Mouse (Mus musculus): Measurements from ENCODE around the gene Ly6g6f. TPM values are rescaled to one million over a fixed set of nuclear protein-coding genes. Genes with fewer than 3 reads are reported as not detected.
A peak's percentile ranks its signal among the peaks of the same experiment; 100 is the strongest.

Gene Ly6g6f
- polyA plus RNA-seq, 1 experiment from 2014 or later: 0.23 TPM

- 66% methylated on average over 3 of the region's 3 CpGs for WGBS
Observed at GRCm38 (mm10) chr17:35083929-35084497, 1.4 kb downstream of the Ly6g6f start.

GRCm38 (mm10) chr17:35082841-35083576, 2.4 kb downstream of the Ly6g6f start:
- Histone ChIP-seq H3K9me3 (ENCODE audit: control insufficient read depth, low read length) (no peaks in the 10 kb centered on the region), H3K36me3 (ENCODE audit: control insufficient read depth, insufficient read depth, low read length) (no peaks in the 10 kb centered on the region), H3K27me3 (replicated peaks; ENCODE audit: control insufficient read depth, insufficient read depth, low read length) (no peaks in the 10 kb centered on the region), H3K4me3 (ENCODE audit: low read length) (no peak overlapping the region), H3K4me1 (ENCODE audit: control insufficient read depth, insufficient read depth, low read length) (peaks cover 10% of the 10 kb centered on the region), H3K9ac (ENCODE audit: low read depth, low read length) (no peak overlapping the region), H3K4me2 (ENCODE audit: low read depth, low read length) (no peak overlapping the region), H3K27ac (ENCODE audit: low read length) (no peak overlapping the region)
- WGBS: 85% methylated on average over 16 of the region's 16 CpGs
- no peak for ATAC-seq

More at GRCm38 (mm10) chr17:35083929-35084497, 1.4 kb downstream of the Ly6g6f start:
- Histone ChIP-seq H3K27ac (ENCODE audit: low read length) (no peak overlapping the region), H3K36me3 (ENCODE audit: control insufficient read depth, insufficient read depth, low read length) (no peaks in the 10 kb centered on the region), H3K9ac (ENCODE audit: low read depth, low read length) (no peak overlapping the region), H3K27me3 (replicated peaks; ENCODE audit: control insufficient read depth, insufficient read depth, low read length) (no peaks in the 10 kb centered on the region), H3K4me3 (ENCODE audit: low read length) (no peak overlapping the region), H3K9me3 (ENCODE audit: control insufficient read depth, low read length) (no peaks in the 10 kb centered on the region), H3K4me2 (ENCODE audit: low read depth, low read length) (no peak overlapping the region), H3K4me1 (ENCODE audit: control insufficient read depth, insufficient read depth, low read length) (peaks cover 8% of the 10 kb centered on the region)
- no peak for ATAC-seq

GRCm38 (mm10) chr17:35080710-35081109, 4.7 kb downstream of the Ly6g6f start:
- H3K9me3 ChIP-seq (ENCODE audit: control insufficient read depth, low read length): no peaks in the 10 kb centered on the region
- no peak overlapping the region for H3K4me2 ChIP-seq (ENCODE audit: low read depth, low read length)
- H3K36me3 ChIP-seq (ENCODE audit: control insufficient read depth, insufficient read depth, low read length): no peaks in the 10 kb centered on the region
- 72% methylated on average over 4 of the region's 4 CpGs for WGBS
- no peaks in the 10 kb centered on the region for H3K27me3 ChIP-seq (replicated peaks; ENCODE audit: control insufficient read depth, insufficient read depth, low read length)
- no peak overlapping the region for H3K4me3 ChIP-seq (ENCODE audit: low read length)
- no peak overlapping the region for H3K9ac ChIP-seq (ENCODE audit: low read depth, low read length)
- no peak overlapping the region for H3K27ac ChIP-seq (ENCODE audit: low read length)
- H3K4me1 ChIP-seq (ENCODE audit: control insufficient read depth, insufficient read depth, low read length): peaks cover 27% of the 10 kb centered on the region
- no peak for ATAC-seq

GRCm38 (mm10) chr17:35080248-35080647, 5.2 kb downstream of the Ly6g6f start:
- Histone ChIP-seq H3K4me3 (ENCODE audit: low read length) (no peak overlapping the region; the same call in 1 of the 2 replicates), H3K27ac (ENCODE audit: low read length) (peak overlapping the region; percentile 59), H3K4me1 (ENCODE audit: control insufficient read depth, insufficient read depth, low read length) (peaks cover 27% of the 10 kb centered on the region), H3K9me3 (ENCODE audit: control insufficient read depth, low read length) (no peaks in the 10 kb centered on the region), H3K36me3 (ENCODE audit: control insufficient read depth, insufficient read depth, low read length) (no peaks in the 10 kb centered on the region), H3K4me2 (ENCODE audit: low read depth, low read length) (peak overlapping the region; percentile 25; the same call in 1 of the 2 replicates), H3K27me3 (replicated peaks; ENCODE audit: control insufficient read depth, insufficient read depth, low read length) (no peaks in the 10 kb centered on the region), H3K9ac (ENCODE audit: low read depth, low read length) (peak overlapping the region; percentile 43; the same call in 1 of the 2 replicates)
- 34% methylated on average over 6 of the region's 6 CpGs for WGBS
- ATAC-seq: peak; percentile 20

GRCm38 (mm10) chr17:35079778-35080177, 5.6 kb downstream of the Ly6g6f start:
- H3K36me3 ChIP-seq (ENCODE audit: control insufficient read depth, insufficient read depth, low read length): no peaks in the 10 kb centered on the region
- no peaks in the 10 kb centered on the region for H3K9me3 ChIP-seq (ENCODE audit: control insufficient read depth, low read length)
- H3K4me1 ChIP-seq (ENCODE audit: control insufficient read depth, insufficient read depth, low read length): peaks cover 27% of the 10 kb centered on the region
- H3K27me3 ChIP-seq (replicated peaks; ENCODE audit: control insufficient read depth, insufficient read depth, low read length): no peaks in the 10 kb centered on the region
- ATAC-seq: peak; percentile 85
- H3K4me3 ChIP-seq (ENCODE audit: low read length): no peak overlapping the region; the same call in 1 of the 2 replicates
- WGBS: 45% methylated on average over 9 of the region's 9 CpGs
- H3K9ac ChIP-seq (ENCODE audit: low read depth, low read length): peak overlapping the region; percentile 43; the same call in 1 of the 2 replicates
- H3K4me2 ChIP-seq (ENCODE audit: low read depth, low read length): peak overlapping the region; percentile 25; the same call in 1 of the 2 replicates
- H3K27ac ChIP-seq (ENCODE audit: low read length): peak overlapping the region; percentile 59

- peak within 1 kb of the TSS; percentile 65 for H3K9ac ChIP-seq (ENCODE audit: low read depth, low read length)
- H3K4me1 ChIP-seq (ENCODE audit: control insufficient read depth, insufficient read depth, low read length): peaks cover 30% of the 10 kb centered on the region
- peak within 1 kb of the TSS; percentile 55 for H3K4me2 ChIP-seq (ENCODE audit: low read depth, low read length)
- 8% methylated on average over 14 of the region's 14 CpGs for WGBS
- peak; percentile 67 for ATAC-seq
- H3K27me3 ChIP-seq (replicated peaks; ENCODE audit: control insufficient read depth, insufficient read depth, low read length): no peaks in the 10 kb centered on the region
- H3K36me3 ChIP-seq (ENCODE audit: control insufficient read depth, insufficient read depth, low read length): no peaks in the 10 kb centered on the region
- H3K27ac ChIP-seq (ENCODE audit: low read length): peak within 1 kb of the TSS; percentile 74
- peak within 1 kb of the TSS; percentile 37 for H3K4me3 ChIP-seq (ENCODE audit: low read length)
- H3K9me3 ChIP-seq (ENCODE audit: control insufficient read depth, low read length): no peaks in the 10 kb centered on the region
Observed at GRCm38 (mm10) chr17:35077786-35078233, 7.6 kb downstream of the Ly6g6f start, which contains the start of gene Ly6g6d. Gene Ly6g6d, minus strand, starts transcription at chr17:35078065.

- Histone ChIP-seq H3K27me3 (replicated peaks; ENCODE audit: control insufficient read depth, insufficient read depth, low read length) (no peaks in the 10 kb centered on the region), H3K27ac (ENCODE audit: low read length) (peak overlapping the region; percentile 74), H3K4me3 (ENCODE audit: low read length) (peak overlapping the region; percentile 37), H3K4me1 (ENCODE audit: control insufficient read depth, insufficient read depth, low read length) (peaks cover 30% of the 10 kb centered on the region), H3K36me3 (ENCODE audit: control insufficient read depth, insufficient read depth, low read length) (no peaks in the 10 kb centered on the region), H3K9ac (ENCODE audit: low read depth, low read length) (peak overlapping the region; percentile 65), H3K9me3 (ENCODE audit: control insufficient read depth, low read length) (no peaks in the 10 kb centered on the region), H3K4me2 (ENCODE audit: low read depth, low read length) (peak overlapping the region; percentile 55)
- 0 out of 2 replicates have a peak, but pooled peaks have one; percentile 3 for ATAC-seq
- WGBS: 18% methylated on average over 2 of the region's 2 CpGs
Observed at GRCm38 (mm10) chr17:35077285-35077684, 8.1 kb downstream of the Ly6g6f start.

GRCm38 (mm10) chr17:35076507-35077176, 8.8 kb downstream of the Ly6g6f start, which contains the start of gene Ly6g6e:
Gene Ly6g6e, plus strand, starts transcription at chr17:35076902.
- Histone ChIP-seq H3K27ac (ENCODE audit: low read length) (peak within 1 kb of the TSS; percentile 74), H3K36me3 (ENCODE audit: control insufficient read depth, insufficient read depth, low read length) (no peaks in the 10 kb centered on the region), H3K4me3 (ENCODE audit: low read length) (peak within 1 kb of the TSS; percentile 37), H3K27me3 (replicated peaks; ENCODE audit: control insufficient read depth, insufficient read depth, low read length) (no peaks in the 10 kb centered on the region), H3K9me3 (ENCODE audit: control insufficient read depth, low read length) (no peaks in the 10 kb centered on the region), H3K9ac (ENCODE audit: low read depth, low read length) (peak within 1 kb of the TSS; percentile 65), H3K4me1 (ENCODE audit: control insufficient read depth, insufficient read depth, low read length) (peaks cover 30% of the 10 kb centered on the region), H3K4me2 (ENCODE audit: low read depth, low read length) (peak within 1 kb of the TSS; percentile 55)
- no peak for ATAC-seq
- WGBS: 31% methylated on average over 10 of the region's 10 CpGs

GRCm38 (mm10) chr17:35074097-35074496, 11.3 kb downstream of the Ly6g6f start:
- Histone ChIP-seq H3K4me1 (ENCODE audit: control insufficient read depth, insufficient read depth, low read length) (peaks cover 24% of the 10 kb centered on the region), H3K4me2 (ENCODE audit: low read depth, low read length) (0 out of 2 replicates have a peak overlapping the region, but pooled peaks have one; percentile 5), H3K9ac (ENCODE audit: low read depth, low read length) (peak overlapping the region; percentile 46; the same call in 1 of the 2 replicates), H3K9me3 (ENCODE audit: control insufficient read depth, low read length) (no peaks in the 10 kb centered on the region), H3K4me3 (ENCODE audit: low read length) (peak overlapping the region; percentile 15), H3K36me3 (ENCODE audit: control insufficient read depth, insufficient read depth, low read length) (no peaks in the 10 kb centered on the region), H3K27me3 (replicated peaks; ENCODE audit: control insufficient read depth, insufficient read depth, low read length) (no peaks in the 10 kb centered on the region), H3K27ac (ENCODE audit: low read length) (no peak overlapping the region)
- WGBS: 38% methylated on average over 17 of the region's 17 CpGs
- ATAC-seq: peak; percentile 19; the same call in 1 of the 2 replicates
